Mouse (Mus musculus): Measurements from ENCODE around the gene Rapgef2. TPM values are rescaled to one million over a fixed set of nuclear protein-coding genes. Genes with fewer than 3 reads are reported as not detected.

Rapgef2 gene
- polyA plus RNA-seq, 2 experiments: 7.6 to 12.5 TPM

DNA sequence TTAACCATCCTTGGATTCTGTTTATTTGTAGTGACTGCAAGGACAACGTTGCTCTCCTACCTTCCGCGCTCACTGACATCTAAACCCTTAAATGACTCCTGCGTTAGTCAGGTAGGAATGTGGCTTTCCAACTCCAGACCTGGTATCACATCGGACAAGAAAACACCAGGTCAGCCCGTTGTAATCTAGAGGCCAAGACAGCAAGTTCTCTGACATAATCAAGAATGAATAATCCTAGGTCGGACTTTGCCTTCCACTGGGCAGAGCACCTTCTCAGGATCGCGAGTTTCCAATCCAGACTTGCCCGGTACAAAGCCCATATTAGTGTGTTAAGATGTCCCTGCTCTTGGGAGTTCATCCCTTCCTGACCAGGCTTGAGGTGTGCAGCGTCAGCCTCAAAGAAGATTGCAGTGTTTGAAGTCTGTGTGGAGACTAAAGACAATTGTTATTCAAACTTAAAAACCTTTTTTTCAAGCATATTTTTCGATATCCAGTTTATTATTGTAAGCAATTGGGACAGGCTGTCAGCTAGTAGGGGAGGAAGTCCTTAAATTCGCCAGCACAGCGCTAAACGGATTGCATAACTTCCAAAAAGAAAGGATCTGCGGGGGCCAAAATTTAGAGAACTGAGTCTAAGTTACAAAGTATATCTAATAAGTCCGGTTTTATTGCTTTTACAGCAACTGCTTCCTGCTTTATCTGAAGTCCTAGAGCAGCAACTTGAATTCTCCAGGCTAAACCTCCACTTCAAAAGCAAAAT is 1.6 kb upstream of the Rapgef2 start:
- Histone ChIP-seq H3K36me3 (ENCODE audit: control insufficient read depth, insufficient read depth, low read length) (no peaks in the 10 kb centered on the region), H3K27me3 (ENCODE audit: control insufficient read depth, insufficient read depth, low read length) (no peaks in the 10 kb centered on the region), H3K9ac (ENCODE audit: low read depth, low read length, severe bottlenecking) (peak overlapping the region; percentile 97), H3K4me1 (ENCODE audit: control insufficient read depth, insufficient read depth, low read length) (peaks cover 31% of the 10 kb centered on the region), H3K4me3 (replicated peaks; ENCODE audit: low read length) (peak overlapping the region; percentile 86), H3K9me3 (ENCODE audit: control insufficient read depth, low read length) (no peaks in the 10 kb centered on the region), H3K4me2 (replicated peaks; ENCODE audit: low read depth, low read length, severe bottlenecking) (peak overlapping the region; percentile 70), H3K27ac (replicated peaks; ENCODE audit: low read depth, low read length) (peak overlapping the region; percentile 98)
- no peak for TF ChIP-seq POLR2A (IDR thresholded peaks at IDR 0.05; ENCODE audit: borderline replicate concordance, extremely low read depth, insufficient read depth, insufficient read length)
- peak; percentile 10 for DNase-seq (ENCODE audit: low spot score)
- ATAC-seq (ENCODE audit: low FRiP score, low read depth): no peak
- WGBS: 14% methylated on average over 17 of the region's 17 CpGs

DNA sequence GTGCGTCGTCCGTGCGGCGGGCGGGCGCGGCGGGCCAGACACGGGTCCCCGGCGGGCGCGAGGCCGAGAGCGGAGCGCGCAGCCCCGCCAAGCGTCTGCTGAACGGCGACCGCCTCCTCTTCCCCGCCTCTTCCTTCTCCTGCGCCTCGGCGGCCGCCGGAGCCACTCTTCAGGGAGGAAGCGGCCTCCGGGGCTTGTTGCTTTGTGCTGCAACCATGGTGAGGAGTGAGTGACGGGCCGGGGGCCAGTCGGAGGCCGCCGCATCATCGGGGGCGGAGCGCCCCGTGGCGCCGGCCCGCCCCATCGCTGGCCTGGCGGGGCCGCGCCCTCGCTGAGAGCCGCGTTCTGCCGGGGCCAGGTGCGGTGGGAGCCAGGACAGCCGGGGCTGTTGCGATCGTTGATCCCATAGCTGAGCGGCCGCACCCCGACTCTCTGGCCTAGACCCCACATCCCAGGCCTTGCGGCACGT is 825 bp upstream of the Rapgef2 start:
- peak; percentile 94 for DNase-seq (ENCODE audit: low spot score)

DNA sequence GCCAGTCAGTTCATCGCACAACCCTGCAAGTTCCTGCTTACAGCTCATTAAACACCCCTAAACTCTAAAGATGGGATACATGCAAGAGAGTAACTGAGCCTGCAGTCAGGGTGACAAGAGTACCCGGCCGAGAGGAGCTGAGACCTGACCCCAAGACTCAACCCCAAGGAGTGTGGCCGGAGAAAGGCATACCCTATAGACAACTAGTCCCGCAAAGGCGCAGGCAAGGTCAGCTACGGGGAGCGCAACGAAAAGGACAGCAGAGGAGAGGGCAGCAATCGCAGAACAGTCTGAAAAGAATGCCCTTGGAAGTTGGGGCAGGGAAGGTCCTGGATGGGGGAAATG is 314 bp downstream of the Rapgef2 start:
- Histone ChIP-seq H3K36me3 (ENCODE audit: control insufficient read depth, insufficient read depth, low read length) (no peaks in the 10 kb centered on the region), H3K9ac (ENCODE audit: low read depth, low read length, severe bottlenecking) (peak overlapping the region; percentile 97), H3K27ac (replicated peaks; ENCODE audit: low read depth, low read length) (peak overlapping the region; percentile 98), H3K9me3 (ENCODE audit: control insufficient read depth, low read length) (no peaks in the 10 kb centered on the region), H3K4me1 (ENCODE audit: control insufficient read depth, insufficient read depth, low read length) (peaks cover 33% of the 10 kb centered on the region), H3K4me2 (replicated peaks; ENCODE audit: low read depth, low read length, severe bottlenecking) (peak overlapping the region; percentile 70), H3K4me3 (replicated peaks; ENCODE audit: low read length) (peak overlapping the region; percentile 86), H3K27me3 (ENCODE audit: control insufficient read depth, insufficient read depth, low read length) (no peaks in the 10 kb centered on the region)
- DNase-seq (ENCODE audit: low spot score): no peak
- 0% methylated on average over 10 of the region's 10 CpGs for WGBS
- ATAC-seq (ENCODE audit: low FRiP score, low read depth): no peak
- TF ChIP-seq POLR2A (IDR thresholded peaks at IDR 0.05; ENCODE audit: borderline replicate concordance, extremely low read depth, insufficient read depth, insufficient read length): no peak

More for the DNA sequence above, 825 bp upstream of the Rapgef2 start:
- H3K27ac ChIP-seq (replicated peaks; ENCODE audit: low read depth, low read length): peak overlapping the region; percentile 98
- no peaks in the 10 kb centered on the region for H3K27me3 ChIP-seq (ENCODE audit: control insufficient read depth, insufficient read depth, low read length)
- H3K4me3 ChIP-seq (replicated peaks; ENCODE audit: low read length): peak overlapping the region; percentile 86
- peaks cover 33% of the 10 kb centered on the region for H3K4me1 ChIP-seq (ENCODE audit: control insufficient read depth, insufficient read depth, low read length)
- peak overlapping the region; percentile 97 for H3K9ac ChIP-seq (ENCODE audit: low read depth, low read length, severe bottlenecking)
- H3K9me3 ChIP-seq (ENCODE audit: control insufficient read depth, low read length): no peaks in the 10 kb centered on the region
- ATAC-seq (ENCODE audit: low FRiP score, low read depth): peak; percentile 98
- H3K4me2 ChIP-seq (replicated peaks; ENCODE audit: low read depth, low read length, severe bottlenecking): peak overlapping the region; percentile 70
- no peaks in the 10 kb centered on the region for H3K36me3 ChIP-seq (ENCODE audit: control insufficient read depth, insufficient read depth, low read length)
- 0% methylated on average over 16 of the region's 60 CpGs for WGBS
- 0 out of 2 replicates have a peak, but pooled peaks have one; percentile 48 for TF ChIP-seq POLR2A (IDR thresholded peaks at IDR 0.05; ENCODE audit: borderline replicate concordance, extremely low read depth, insufficient read depth, insufficient read length)

DNA sequence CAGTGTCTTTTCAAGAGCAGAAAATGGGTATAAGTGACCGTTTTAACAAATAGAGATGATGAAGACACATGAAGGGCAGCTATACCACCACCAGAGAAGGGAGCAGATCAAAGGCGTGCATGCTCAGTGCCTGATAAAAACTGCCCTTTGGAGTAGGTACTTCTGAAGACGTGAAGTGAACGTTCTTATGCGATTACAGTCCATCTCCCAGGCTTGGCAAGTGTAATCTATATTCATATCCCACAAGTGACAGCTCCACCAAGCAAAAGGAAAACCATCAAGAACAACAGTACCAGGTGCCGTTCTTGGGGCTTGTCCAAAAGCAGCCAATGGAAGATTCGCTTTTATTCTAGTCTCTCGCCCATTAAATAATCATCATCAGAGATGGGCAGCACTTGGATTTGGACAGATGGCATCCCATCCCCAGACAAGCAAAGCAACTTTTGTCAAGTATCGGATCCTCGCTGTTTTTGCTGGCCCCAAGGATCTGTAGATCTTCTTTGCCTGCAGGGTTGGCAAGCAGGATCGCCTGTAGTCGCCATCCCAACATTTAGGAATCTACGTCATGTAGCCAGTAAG is 1.1 kb downstream of the Rapgef2 start:
- no peaks in the 10 kb centered on the region for H3K36me3 ChIP-seq (ENCODE audit: control insufficient read depth, insufficient read depth, low read length)
- H3K4me1 ChIP-seq (ENCODE audit: control insufficient read depth, insufficient read depth, low read length): peaks cover 33% of the 10 kb centered on the region
- DNase-seq (ENCODE audit: low spot score) (no peak), ATAC-seq (ENCODE audit: low FRiP score, low read depth) (no peak)
- peak overlapping the region; percentile 86 for H3K4me3 ChIP-seq (replicated peaks; ENCODE audit: low read length)
- no peaks in the 10 kb centered on the region for H3K27me3 ChIP-seq (ENCODE audit: control insufficient read depth, insufficient read depth, low read length)
- no peaks in the 10 kb centered on the region for H3K9me3 ChIP-seq (ENCODE audit: control insufficient read depth, low read length)
- 69% methylated on average over 13 of the region's 13 CpGs for WGBS
- TF ChIP-seq POLR2A (IDR thresholded peaks at IDR 0.05; ENCODE audit: borderline replicate concordance, extremely low read depth, insufficient read depth, insufficient read length): no peak
- peak overlapping the region; percentile 97; the same call in 1 of the 2 replicates for H3K9ac ChIP-seq (ENCODE audit: low read depth, low read length, severe bottlenecking)
- H3K27ac ChIP-seq (replicated peaks; ENCODE audit: low read depth, low read length): no peak overlapping the region
- peak overlapping the region; percentile 70 for H3K4me2 ChIP-seq (replicated peaks; ENCODE audit: low read depth, low read length, severe bottlenecking)

DNA sequence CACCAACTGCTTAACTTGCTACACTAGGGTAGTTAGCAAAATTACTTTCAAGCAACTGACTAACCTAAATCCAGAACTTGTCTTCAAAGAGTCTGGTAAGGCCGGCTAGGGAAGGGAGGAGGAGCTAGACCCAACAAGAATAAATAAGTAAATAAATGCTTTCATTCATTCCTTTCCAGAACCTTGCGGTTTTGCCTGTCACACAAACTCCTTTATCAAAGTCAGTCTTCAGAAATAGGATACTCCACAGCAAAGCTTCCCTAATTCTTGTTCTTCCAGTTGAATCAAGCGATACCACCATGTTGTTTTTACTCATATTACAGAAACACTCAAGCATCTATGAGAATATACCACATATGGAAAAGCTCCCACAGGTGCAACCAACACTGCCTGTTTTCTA is 2.3 kb downstream of the Rapgef2 start:
- Histone ChIP-seq H3K4me1 (ENCODE audit: control insufficient read depth, insufficient read depth, low read length) (peaks cover 33% of the 10 kb centered on the region), H3K4me3 (replicated peaks; ENCODE audit: low read length) (no peak overlapping the region), H3K27me3 (ENCODE audit: control insufficient read depth, insufficient read depth, low read length) (no peaks in the 10 kb centered on the region), H3K9me3 (ENCODE audit: control insufficient read depth, low read length) (no peaks in the 10 kb centered on the region), H3K27ac (replicated peaks; ENCODE audit: low read depth, low read length) (no peak overlapping the region), H3K9ac (ENCODE audit: low read depth, low read length, severe bottlenecking) (no peak overlapping the region), H3K36me3 (ENCODE audit: control insufficient read depth, insufficient read depth, low read length) (no peaks in the 10 kb centered on the region), H3K4me2 (replicated peaks; ENCODE audit: low read depth, low read length, severe bottlenecking) (no peak overlapping the region; the same call in 1 of the 2 replicates)
- 61% methylated on average over 3 of the region's 3 CpGs for WGBS
- ATAC-seq (ENCODE audit: low FRiP score, low read depth) (no peak), DNase-seq (ENCODE audit: low spot score) (no peak)
- TF ChIP-seq POLR2A (IDR thresholded peaks at IDR 0.05; ENCODE audit: borderline replicate concordance, extremely low read depth, insufficient read depth, insufficient read length): no peak

Data from limb, embryonic 14.5 days (tissue).